Mouse (Mus musculus): ENCODE data around the gene Nid1.

- TF ChIP-seq CTCF (IDR thresholded peaks at IDR 0.05) = no peak
- TF ChIP-seq POLR2A (IDR thresholded peaks at IDR 0.05; ENCODE audit: insufficient read depth, low read depth, low read length) = no peak
These were observed 39.2 kb downstream of the Nid1 start for GRCm38 (mm10) chr13:13476568-13476967.

Measured in heart, adult 2 months (tissue).